Mouse (Mus musculus) limb, embryonic 12.5 days (tissue): Measurements from ENCODE around the gene Mcrip2. TPM values are rescaled to one million over a fixed set of nuclear protein-coding genes. Genes with fewer than 3 reads are reported as not detected.

ENCODE experiments used
- ATAC-seq: fragments of 200-750 bp; cut with Nextera tagmentation; 2 replicates; pipeline ENCODE4 v1.8.0; 2017; ENCODE audit warnings: low read depth, moderate TSS enrichment; ENCODE audit not compliant: insufficient number of reproducible peaks, insufficient read depth, low FRiP score, low TSS enrichment
- H3K27ac ChIP-seq: fragments of 300-500 bp; sonication (generic); 2 replicates; pipeline ENCODE4 v1.5.1; 2016; ENCODE audit warnings: mild to moderate bottlenecking, moderate library complexity
- H3K27me3 ChIP-seq: fragments of 300-500 bp; sonication (generic); 2 replicates; pipeline ENCODE4 v1.6.1; 2016; ENCODE audit warnings: mild to moderate bottlenecking, moderate library complexity
- H3K36me3 ChIP-seq: fragments of 300-500 bp; sonication (generic); 2 replicates; pipeline ENCODE4 v1.6.1; 2016; ENCODE audit warnings: mild to moderate bottlenecking, moderate library complexity
- H3K4me1 ChIP-seq: fragments of 300-500 bp; sonication (generic); replicated peaks from 2 replicates; pipeline ENCODE4 v1.6.1; 2016
- H3K4me2 ChIP-seq: fragments of 300-500 bp; sonication (generic); 2 replicates; pipeline ENCODE4 v1.6.1; 2016; ENCODE audit warnings: mild to moderate bottlenecking, moderate library complexity
- H3K4me3 ChIP-seq: fragments of 300-500 bp; sonication (generic); replicated peaks from 2 replicates; pipeline ENCODE4 v1.5.1; 2016; ENCODE audit warnings: mild to moderate bottlenecking
- H3K9ac ChIP-seq: fragments of 300-500 bp; sonication (generic); replicated peaks from 2 replicates; pipeline ENCODE4 v1.6.1; 2016; ENCODE audit warnings: mild to moderate bottlenecking, moderate library complexity
- H3K9me3 ChIP-seq: fragments of 300-500 bp; sonication (generic); 2 replicates; pipeline ENCODE4 v1.6.1; 2016; ENCODE audit warnings: mild to moderate bottlenecking, moderate library complexity
- WGBS: fragments of 180-500 bp; shearing (Covaris S2); methylation state at CpG from one replicate; pipeline ENCODE4 v1.1.7; 2016; 5-methylcytosine and 5-hydroxymethylcytosine counted together
- polyA plus RNA-seq: library from polyadenylated mRNA; unstranded; fragments of >200 nt; fragmentation: Nextera tagmentation; extraction: Ambion mirVana; gene quantifications from 2 replicates; pipeline ENCODE4 v1.2.1, GENCODE M21; 2016

Mcrip2 gene
- polyA plus RNA-seq, 1 experiment from 2014 or later = 9.9 TPM

DNA sequence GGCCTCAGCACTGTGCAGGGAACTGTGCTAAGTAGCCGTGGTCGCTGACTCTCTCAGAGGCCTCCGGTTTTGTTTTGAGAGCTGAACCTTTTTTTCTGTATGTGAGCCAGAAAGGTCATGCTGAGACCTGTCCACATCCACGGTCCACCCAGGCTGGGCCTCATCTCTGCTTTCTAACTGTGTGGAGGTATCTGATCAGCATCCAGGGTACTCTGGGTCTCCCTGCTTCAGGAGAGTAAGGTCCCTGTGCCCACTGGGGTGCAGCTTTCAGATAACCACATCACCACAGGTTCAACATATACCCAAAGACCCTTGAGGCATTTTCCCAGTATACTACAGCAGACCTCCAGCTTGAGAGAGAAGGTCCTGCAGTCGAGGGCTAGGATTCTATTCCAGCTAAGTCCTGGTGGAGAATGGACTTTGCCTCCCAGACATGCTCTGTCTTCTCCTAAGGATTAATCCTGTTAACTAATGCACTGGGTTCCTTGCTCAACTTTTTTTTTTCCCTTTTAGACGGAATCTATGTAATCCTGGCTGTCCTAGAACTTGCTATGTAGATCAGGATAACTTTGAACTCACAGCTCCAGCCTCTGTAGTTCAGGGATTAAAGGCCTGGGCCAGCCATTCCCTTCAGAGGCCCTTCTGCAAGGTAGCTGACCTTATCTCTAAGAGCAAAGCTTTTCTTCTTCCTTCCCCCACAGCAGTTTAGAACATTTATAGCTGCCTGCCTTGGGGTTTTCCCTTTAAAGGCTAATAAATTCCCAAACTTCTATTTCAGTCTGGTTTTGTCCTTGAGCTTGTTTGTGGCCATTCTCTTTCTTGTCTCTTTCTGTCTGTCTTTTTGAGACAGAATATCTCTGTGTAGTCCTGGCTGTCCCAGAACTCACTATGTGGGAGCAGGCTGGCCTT, 6.6 kb downstream of the Mcrip2 start:
- peak overlapping the region; percentile 86 for H3K9ac ChIP-seq
- 14% methylated on average over 6 of the region's 6 CpGs for WGBS
- H3K27ac ChIP-seq = peak overlapping the region; percentile 86
- H3K27me3 ChIP-seq = no peaks in the 10 kb centered on the region
- 0 out of 2 replicates have a peak, but pooled peaks have one; percentile 13 for ATAC-seq
- peaks cover 17% of the 10 kb centered on the region for H3K4me1 ChIP-seq
- no peaks in the 10 kb centered on the region for H3K36me3 ChIP-seq
- no peaks in the 10 kb centered on the region for H3K9me3 ChIP-seq
- H3K4me2 ChIP-seq = peak overlapping the region; percentile 89
- peak overlapping the region; percentile 57 for H3K4me3 ChIP-seq

DNA sequence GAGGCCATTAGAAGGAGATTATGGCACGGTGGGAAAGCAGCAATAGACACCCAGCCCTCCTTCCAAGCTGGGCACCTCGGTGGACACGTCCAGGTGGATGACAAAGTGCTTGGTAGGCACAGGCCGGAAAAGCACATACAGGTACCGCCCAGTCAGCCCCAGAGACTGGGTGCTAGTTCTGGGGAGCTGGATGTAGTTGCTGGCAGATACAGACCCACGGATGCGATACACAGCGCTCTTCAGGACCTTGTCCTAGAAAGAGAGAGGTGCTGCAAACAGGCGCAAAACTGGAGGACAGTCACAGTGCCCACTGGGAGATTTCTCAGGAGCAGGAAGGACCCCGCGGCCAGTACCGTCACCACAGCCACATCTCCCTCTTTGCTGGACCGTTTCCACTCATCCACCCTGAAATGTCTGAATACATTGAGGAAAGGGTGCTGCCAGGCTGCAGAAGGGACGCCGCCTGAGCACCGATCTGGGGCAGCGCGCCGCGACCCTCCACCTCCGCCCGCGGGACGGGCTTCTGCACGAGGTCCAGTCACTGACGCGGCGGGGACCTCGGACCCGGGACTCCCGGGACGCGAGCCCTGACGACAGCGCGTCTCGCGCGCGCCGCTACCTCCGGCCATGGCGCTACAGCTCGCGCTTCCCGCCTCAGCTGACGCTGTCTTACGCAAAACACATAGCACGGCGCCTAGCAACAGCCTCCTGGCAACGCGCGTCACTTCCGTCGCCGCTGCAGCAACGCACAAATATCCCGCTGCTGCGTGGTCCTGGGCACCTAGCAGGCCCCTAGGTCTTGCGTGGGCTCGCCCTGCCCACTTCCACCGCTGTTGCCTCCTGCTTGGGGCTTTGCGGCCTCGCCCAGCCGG, 7.5 kb downstream of the Mcrip2 start, which contains the start of gene Wdr90:
TSS of gene Wdr90 (minus strand) at position 670 of the 872 bp plus-strand sequence.
- Histone ChIP-seq H3K4me1 (peaks cover 17% of the 10 kb centered on the region), H3K27ac (peak within 1 kb of the TSS; percentile 86), H3K9ac (peak within 1 kb of the TSS; percentile 86), H3K36me3 (peaks cover 4% of the 10 kb centered on the region; the same call in 1 of the 2 replicates), H3K9me3 (no peaks in the 10 kb centered on the region), H3K4me2 (peak within 1 kb of the TSS; percentile 89), H3K27me3 (no peaks in the 10 kb centered on the region), H3K4me3 (peak within 1 kb of the TSS; percentile 57)
- ATAC-seq = peak; percentile 89
- 4% methylated on average over 65 of the region's 65 CpGs for WGBS

DNA sequence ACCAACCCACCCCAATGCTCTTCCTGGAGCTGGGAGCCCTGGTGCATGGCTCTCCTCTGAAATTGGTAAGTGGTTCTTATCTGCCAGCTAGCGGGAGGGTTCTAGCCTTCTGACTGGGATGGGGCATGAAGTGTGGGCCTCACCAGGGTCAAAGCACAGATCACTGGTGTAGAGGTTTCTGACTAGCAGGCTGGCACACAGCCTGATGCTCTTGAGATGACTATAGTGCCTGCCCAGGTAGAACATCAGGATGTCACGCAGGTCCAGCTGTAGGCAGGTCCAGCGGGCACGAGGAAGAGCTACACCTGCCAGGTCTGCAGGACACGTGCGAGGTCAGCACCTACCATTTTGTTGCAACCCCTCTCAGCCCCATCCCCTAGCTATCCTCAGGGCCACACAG, 8.3 kb downstream of the Mcrip2 start:
- WGBS = 93% methylated on average over 6 of the region's 6 CpGs
- Histone ChIP-seq H3K9me3 (no peaks in the 10 kb centered on the region), H3K27me3 (no peaks in the 10 kb centered on the region), H3K4me1 (peaks cover 17% of the 10 kb centered on the region), H3K4me2 (peak overlapping the region; percentile 89), H3K4me3 (peak overlapping the region; percentile 57), H3K9ac (peak overlapping the region; percentile 86), H3K36me3 (peaks cover 12% of the 10 kb centered on the region), H3K27ac (no peak overlapping the region)
- 0 out of 2 replicates have a peak, but pooled peaks have one; percentile 16 for ATAC-seq

DNA sequence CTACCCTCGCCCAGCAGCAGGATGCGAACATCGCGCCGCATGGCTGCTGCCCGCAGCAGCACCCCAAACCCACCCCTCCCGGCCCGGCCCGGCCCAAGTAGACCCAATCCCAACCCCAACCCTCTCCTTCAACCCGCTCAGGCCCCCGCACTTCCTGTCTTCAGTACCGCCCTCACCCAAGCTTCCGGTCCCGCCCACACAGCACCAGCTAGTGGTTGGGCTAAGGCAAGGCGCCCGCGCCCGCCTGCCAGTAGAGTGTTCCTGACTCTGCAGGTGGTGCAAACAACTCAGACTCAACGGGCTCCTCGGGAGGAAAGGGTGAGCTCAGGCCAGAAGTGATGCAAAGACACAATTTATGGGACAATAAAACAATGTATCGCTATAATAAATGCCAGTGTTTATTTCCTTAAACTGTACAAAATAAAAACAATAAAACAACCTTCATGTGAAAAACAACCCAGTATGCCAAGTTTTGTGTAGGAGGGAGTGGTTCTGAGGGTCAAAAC, 24.1 kb downstream of the Mcrip2 start, which contains the start of gene Rhot2:
TSS of gene Rhot2 (minus strand) at position 456 of the 506 bp plus-strand sequence.
- H3K36me3 ChIP-seq = peaks cover 77% of the 10 kb centered on the region
- H3K9ac ChIP-seq = peak within 1 kb of the TSS; percentile 87
- H3K27ac ChIP-seq = peak within 1 kb of the TSS; percentile 88
- under 1% methylated on average over 21 of the region's 21 CpGs for WGBS
- no peaks in the 10 kb centered on the region for H3K27me3 ChIP-seq
- ATAC-seq = peak; percentile 92
- H3K4me1 ChIP-seq = peaks cover 16% of the 10 kb centered on the region
- H3K4me3 ChIP-seq = peak within 1 kb of the TSS; percentile 88
- H3K9me3 ChIP-seq = no peaks in the 10 kb centered on the region
- peak within 1 kb of the TSS; percentile 90 for H3K4me2 ChIP-seq

DNA sequence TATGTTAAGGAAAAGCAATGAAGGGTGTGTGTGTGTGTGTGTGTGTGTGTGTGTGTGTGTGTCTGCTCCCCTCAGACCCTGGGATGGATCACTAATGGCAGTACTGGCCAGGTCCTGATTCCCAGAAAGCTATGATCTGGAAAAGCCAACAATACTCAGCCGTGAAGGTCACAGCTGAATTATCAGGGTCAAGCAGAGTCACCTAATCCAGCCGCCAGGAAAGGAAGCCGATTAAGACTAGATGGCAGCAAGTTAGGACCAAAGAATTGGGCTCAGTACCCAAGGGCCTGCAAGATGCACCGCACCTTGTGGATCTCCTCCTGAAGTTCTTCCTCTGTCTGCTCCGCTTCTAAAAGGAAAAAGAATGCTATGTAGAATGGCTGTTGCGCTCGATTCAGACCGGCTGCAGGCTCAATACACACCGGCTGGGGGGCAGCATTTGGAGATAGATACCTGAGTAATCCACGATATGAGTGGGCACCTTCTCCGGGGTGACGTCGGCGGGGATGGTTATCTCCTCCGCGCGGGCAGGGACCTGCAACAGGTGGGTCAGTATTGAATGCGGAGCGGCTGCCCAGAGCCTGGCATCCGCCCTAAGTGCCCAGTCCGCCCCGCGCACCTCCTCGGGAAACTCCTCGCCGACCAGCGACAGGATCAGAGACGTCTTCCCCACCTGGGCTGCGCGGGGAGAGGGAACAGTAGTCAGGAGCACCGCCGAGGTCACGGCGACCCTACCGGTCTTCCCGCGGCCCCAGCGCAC, 24.7 kb downstream of the Mcrip2 start:
- H3K36me3 ChIP-seq = peaks cover 78% of the 10 kb centered on the region

DNA sequence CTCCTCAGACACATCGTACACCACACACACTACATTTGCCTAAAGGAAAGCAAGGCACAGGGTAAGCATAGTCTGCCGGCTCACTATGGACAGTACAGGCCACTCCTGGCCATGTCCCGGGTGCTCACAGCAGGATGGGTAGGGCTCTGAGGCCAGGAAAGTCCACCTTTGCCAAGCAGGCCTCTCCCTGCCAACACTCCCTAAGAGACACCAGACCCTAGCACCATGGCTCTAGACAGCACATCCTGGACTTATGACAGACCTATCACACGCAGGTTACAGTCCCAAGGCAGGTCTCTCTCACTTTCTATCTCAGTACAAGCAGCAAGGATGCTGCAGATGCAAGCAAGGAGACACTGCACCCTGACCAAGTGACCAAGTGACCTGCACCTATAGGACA, 25.4 kb downstream of the Mcrip2 start:
- ATAC-seq = no peak
- peak overlapping the region; percentile 87 for H3K9ac ChIP-seq
- no peaks in the 10 kb centered on the region for H3K9me3 ChIP-seq
- peak overlapping the region; percentile 90 for H3K4me2 ChIP-seq
- no peak overlapping the region for H3K27ac ChIP-seq
- H3K27me3 ChIP-seq = no peaks in the 10 kb centered on the region
- H3K36me3 ChIP-seq = peaks cover 76% of the 10 kb centered on the region
- H3K4me1 ChIP-seq = peaks cover 17% of the 10 kb centered on the region
- 91% methylated on average over 4 of the region's 4 CpGs for WGBS
- H3K4me3 ChIP-seq = peak overlapping the region; percentile 88

More for the DNA sequence above, 24.7 kb downstream of the Mcrip2 start:
- peak overlapping the region; percentile 87 for H3K9ac ChIP-seq
- H3K27me3 ChIP-seq = no peaks in the 10 kb centered on the region
- no peaks in the 10 kb centered on the region for H3K9me3 ChIP-seq
- peak overlapping the region; percentile 88 for H3K4me3 ChIP-seq
- H3K4me1 ChIP-seq = peaks cover 16% of the 10 kb centered on the region
- WGBS = 3% methylated on average over 38 of the region's 38 CpGs
- peak; percentile 16; the same call in 1 of the 2 replicates for ATAC-seq
- H3K27ac ChIP-seq = peak overlapping the region; percentile 88
- H3K4me2 ChIP-seq = peak overlapping the region; percentile 90

DNA sequence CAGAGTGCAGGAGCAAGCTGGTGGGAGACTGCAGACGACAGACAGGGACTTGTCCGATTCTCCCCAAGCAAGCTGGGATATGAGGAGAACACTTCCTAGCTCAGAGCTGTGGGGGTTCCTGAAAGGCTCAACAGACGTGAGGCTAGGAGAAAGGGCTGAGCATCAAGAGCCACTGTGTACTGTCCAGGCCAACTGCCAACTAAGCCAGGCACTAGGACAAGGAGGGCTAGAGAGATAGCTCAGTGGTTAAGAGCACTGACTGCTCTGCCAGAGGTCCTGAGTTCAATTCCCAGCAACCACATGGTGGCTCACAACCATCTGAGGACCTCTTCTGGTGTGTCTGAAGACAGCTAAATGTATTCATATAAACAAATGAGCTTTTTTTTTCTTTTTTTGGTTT, 26.1 kb downstream of the Mcrip2 start:
- H3K4me1 ChIP-seq = peaks cover 23% of the 10 kb centered on the region
- no peaks in the 10 kb centered on the region for H3K9me3 ChIP-seq
- no peak overlapping the region for H3K4me3 ChIP-seq
- H3K27me3 ChIP-seq = no peaks in the 10 kb centered on the region
- H3K36me3 ChIP-seq = peaks cover 76% of the 10 kb centered on the region
- no peak overlapping the region for H3K27ac ChIP-seq
- H3K9ac ChIP-seq = no peak overlapping the region
- ATAC-seq = no peak
- WGBS = 84% methylated on average over 3 of the region's 3 CpGs
- no peak overlapping the region for H3K4me2 ChIP-seq

DNA sequence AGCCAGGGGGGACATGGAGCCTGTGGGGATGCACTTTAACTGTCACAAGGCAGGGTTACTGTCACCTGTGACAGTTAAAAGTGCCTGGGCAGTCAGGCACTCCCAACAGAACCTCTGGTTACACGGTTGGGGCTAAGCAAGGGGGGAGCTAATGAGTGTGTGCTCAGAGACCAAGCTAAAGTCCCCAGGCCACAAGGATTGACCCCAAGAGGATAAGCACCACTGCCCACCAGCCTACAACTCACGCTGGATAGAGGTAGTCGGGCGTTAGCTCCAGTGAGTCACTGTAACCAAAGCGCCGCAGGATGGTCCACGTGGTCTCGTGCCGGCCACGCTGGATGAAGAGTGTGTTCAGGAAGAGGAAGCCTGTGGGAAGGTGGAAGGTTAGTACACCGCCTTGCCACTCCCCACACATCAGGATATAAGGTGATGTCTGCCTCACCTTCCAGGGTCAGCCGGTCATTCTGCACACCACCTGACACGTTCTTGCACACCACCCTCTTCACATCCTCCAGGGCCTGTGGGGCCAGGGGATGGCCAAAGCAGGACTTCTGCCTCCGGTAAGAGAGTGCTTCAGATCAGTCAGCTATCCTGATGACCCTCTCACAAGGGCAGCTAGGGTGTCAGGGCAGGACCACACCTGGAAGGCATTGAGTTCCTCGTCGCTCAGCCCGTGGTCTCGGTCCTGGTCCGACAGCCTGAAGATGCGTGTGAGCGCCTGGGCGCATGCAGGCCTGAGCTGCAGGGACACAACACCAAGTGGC, 27.3 kb downstream of the Mcrip2 start, which contains the start of gene Gm20683:
TSS of gene Gm20683 (minus strand) at position 647 of the 764 bp plus-strand sequence.
- Histone ChIP-seq H3K36me3 (peaks cover 65% of the 10 kb centered on the region), H3K27ac (no peak within 1 kb of the TSS), H3K9ac (no peak within 1 kb of the TSS), H3K4me1 (peaks cover 35% of the 10 kb centered on the region), H3K27me3 (no peaks in the 10 kb centered on the region), H3K4me3 (no peak within 1 kb of the TSS), H3K4me2 (no peak within 1 kb of the TSS), H3K9me3 (no peaks in the 10 kb centered on the region)
- no peak for ATAC-seq
- 92% methylated on average over 22 of the region's 22 CpGs for WGBS

DNA sequence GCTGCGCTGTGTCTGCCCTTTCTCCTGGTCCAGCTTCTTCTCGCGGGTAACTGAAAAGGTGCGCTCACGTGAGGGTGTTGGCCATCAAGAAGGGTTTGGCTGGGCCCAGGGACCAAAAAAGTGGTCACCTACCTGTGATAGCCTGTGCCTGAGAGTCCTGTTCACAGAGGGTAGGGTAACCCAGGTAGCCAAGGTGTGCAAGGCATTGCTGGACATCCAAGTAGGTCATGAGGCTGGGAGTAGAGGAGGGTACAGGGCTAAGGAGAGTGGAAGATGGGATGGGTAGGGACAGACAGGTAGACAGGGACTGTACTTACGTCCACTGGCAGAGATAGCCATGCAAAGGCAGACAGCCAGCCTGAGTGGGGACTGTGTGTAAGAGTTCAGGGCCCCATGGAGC, 28.0 kb downstream of the Mcrip2 start:
- H3K36me3 ChIP-seq = peaks cover 62% of the 10 kb centered on the region
- no peaks in the 10 kb centered on the region for H3K27me3 ChIP-seq

More for the DNA sequence above, 28.0 kb downstream of the Mcrip2 start:
- WGBS = 93% methylated on average over 6 of the region's 6 CpGs
- Histone ChIP-seq H3K27ac (no peak overlapping the region), H3K9me3 (no peaks in the 10 kb centered on the region), H3K4me1 (peaks cover 37% of the 10 kb centered on the region), H3K4me2 (no peak overlapping the region), H3K9ac (no peak overlapping the region), H3K4me3 (no peak overlapping the region)
- no peak for ATAC-seq
